Mouse (Mus musculus): Measurements from ENCODE around the gene Mybph. TPM values are rescaled to one million over a fixed set of nuclear protein-coding genes. Genes with fewer than 3 reads are reported as not detected.

Mybph gene
- polyA plus RNA-seq, 1 experiment, result 7.7 TPM

DNA sequence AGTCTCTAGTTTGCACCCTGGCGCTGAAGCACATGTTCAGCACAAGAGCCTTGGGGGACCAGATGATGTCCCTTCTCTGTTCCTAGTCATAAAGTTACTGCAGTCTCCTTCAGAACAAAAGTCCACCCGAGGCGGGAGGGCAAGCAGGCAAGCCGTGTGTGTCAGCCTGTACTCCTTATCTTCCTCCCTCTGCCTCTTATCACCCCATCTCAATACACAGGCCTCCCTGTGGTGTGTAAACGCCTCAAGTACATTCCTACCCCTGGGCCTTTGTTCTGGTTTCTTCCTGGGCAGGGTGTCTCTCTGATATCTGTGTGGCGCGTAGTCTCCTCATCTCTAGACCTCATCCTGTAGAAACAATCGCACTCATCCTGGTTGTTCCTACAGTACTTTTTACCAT is 33.5 kb downstream of the Mybph start:
- Histone ChIP-seq H3K4me3 (replicated peaks; ENCODE audit: extremely low read depth, low read depth, low read length) (no peak overlapping the region), H3K4me1 (ENCODE audit: control insufficient read depth, insufficient read depth, low read length) (no peaks in the 10 kb centered on the region; the same call in 1 of the 2 replicates)
- no peak for DNase-seq
- TF ChIP-seq CTCF (IDR thresholded peaks at IDR 0.05; ENCODE audit: insufficient read depth, low read length), result no peak
- TF ChIP-seq POLR2A (IDR thresholded peaks at IDR 0.05; ENCODE audit: borderline replicate concordance, extremely low read depth, low read depth, low read length), result no peak
- WGBS, result 63% methylated on average over 8 of the region's 8 CpGs

DNA sequence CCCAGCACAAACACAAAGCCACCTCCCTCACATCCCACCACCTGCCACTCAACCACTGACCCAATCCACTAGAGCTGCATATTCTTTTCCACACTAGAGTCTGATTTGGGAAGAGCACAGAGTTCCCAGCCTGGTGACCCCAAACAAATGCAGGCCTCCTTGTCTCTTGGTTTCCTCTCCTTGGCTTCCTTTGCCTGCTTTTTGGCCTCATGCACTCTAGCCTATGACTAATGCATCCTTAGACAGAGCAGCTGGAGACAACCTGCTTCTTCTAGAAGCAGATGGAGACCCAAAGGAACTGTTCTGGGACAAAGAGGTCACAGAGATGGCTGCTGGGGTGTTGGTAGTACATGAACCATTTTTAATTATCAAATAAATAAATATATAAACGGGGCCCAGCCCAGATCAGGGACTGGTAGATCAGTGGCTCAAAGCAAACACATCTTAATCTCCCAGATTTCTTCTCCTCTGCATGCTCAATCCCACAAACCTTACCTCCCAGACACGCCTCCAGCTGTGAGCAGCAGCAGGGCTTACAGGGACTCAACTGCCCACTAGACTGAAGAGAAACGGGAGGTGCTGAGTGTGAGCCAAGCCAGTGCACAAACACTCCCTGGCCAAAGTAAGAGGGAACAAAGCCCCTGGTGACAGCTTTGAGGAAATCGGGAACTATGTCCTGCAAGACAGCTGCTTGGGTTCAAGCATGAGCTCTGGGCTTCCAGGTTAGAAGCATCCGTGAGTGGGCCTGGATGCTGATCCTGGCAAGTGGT is 36.7 kb downstream of the Mybph start:
- 65% methylated on average over 5 of the region's 5 CpGs for WGBS
- DNase-seq, result no peak
- Histone ChIP-seq H3K4me1 (ENCODE audit: control insufficient read depth, insufficient read depth, low read length) (peaks cover 8% of the 10 kb centered on the region; the same call in 1 of the 2 replicates), H3K4me3 (replicated peaks; ENCODE audit: extremely low read depth, low read depth, low read length) (no peak overlapping the region)
- TF ChIP-seq CTCF (IDR thresholded peaks at IDR 0.05; ENCODE audit: insufficient read depth, low read length) (no peak), POLR2A (IDR thresholded peaks at IDR 0.05; ENCODE audit: borderline replicate concordance, extremely low read depth, low read depth, low read length) (no peak)

DNA sequence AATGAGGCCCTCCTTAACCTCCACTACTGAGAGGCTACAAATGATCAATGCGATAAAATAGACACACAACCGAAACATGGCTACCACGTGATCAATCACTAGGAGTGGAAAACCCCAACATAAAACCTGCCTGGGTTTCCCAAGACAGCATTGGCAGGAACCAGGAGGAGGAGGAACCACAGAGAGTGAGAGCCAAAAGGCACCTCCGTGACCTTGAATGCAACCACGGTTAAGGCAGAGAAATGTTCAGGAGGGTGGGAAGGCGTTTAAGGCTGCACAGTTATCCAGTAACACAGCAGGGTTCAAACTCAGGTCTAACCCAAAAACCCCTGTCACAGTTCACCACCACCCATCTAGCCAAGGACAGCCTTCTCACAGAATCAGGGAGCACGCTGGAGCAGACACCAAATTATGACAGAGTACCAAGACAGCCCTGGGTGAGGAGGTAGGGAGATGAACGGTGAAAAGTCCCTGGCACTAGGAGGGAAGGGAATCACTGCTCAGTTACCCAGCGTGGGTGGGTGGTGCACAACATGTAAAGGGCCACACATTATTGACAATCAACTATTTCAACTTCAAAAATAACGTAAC is 37.5 kb downstream of the Mybph start:
- Histone ChIP-seq H3K4me1 (ENCODE audit: control insufficient read depth, insufficient read depth, low read length) (peaks cover 8% of the 10 kb centered on the region; the same call in 1 of the 2 replicates), H3K4me3 (replicated peaks; ENCODE audit: extremely low read depth, low read depth, low read length) (no peak overlapping the region)
- no peak for TF ChIP-seq POLR2A (IDR thresholded peaks at IDR 0.05; ENCODE audit: borderline replicate concordance, extremely low read depth, low read depth, low read length)
- TF ChIP-seq CTCF (IDR thresholded peaks at IDR 0.05; ENCODE audit: insufficient read depth, low read length), result no peak
- DNase-seq, result no peak
- WGBS, result 87% methylated on average over 10 of the region's 10 CpGs

DNA sequence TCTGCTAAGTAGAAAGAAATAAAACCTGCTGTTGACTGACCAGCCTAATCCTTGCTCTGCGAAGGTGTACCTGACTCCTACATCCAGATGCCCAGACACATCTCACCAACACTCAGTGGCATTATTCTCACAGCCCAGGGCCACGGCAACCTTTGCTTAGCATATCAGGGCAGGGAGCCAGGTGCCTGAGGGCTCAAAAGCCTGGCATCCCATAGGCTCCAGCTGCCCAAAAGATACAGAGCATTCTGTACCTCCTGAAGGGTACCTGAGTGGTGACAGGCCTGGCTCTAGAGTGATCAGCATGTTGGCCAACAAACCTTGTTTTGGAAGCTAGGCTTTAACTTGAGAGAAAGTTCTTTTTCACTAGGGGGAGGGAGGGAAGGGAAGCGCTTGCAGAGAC is 38.0 kb downstream of the Mybph start:
- Histone ChIP-seq H3K4me1 (ENCODE audit: control insufficient read depth, insufficient read depth, low read length) (peaks cover 8% of the 10 kb centered on the region; the same call in 1 of the 2 replicates), H3K4me3 (replicated peaks; ENCODE audit: extremely low read depth, low read depth, low read length) (no peak overlapping the region)
- DNase-seq, result no peak
- TF ChIP-seq POLR2A (IDR thresholded peaks at IDR 0.05; ENCODE audit: borderline replicate concordance, extremely low read depth, low read depth, low read length), result no peak
- no peak for TF ChIP-seq CTCF (IDR thresholded peaks at IDR 0.05; ENCODE audit: insufficient read depth, low read length)
- WGBS, result 80% methylated on average over 3 of the region's 3 CpGs

DNA sequence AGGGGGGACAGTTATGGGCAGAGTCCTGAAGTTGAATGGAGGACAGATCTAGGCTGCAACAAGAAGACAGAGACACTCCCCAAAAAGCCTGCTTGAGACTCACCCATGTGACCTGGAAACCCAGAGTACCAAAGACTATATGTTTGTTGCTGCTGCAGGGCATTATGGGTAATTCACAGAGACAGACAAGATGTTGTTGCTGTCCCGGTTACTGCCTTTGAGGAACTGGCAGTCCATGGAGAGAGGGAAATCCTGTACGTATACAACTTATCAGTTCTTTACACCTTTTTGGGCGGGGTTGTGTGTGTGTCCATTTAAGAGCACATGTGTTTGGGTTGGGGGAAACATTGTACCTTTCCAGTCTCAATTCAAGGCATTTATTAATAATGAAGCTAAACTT is 38.4 kb downstream of the Mybph start:
- H3K4me1 ChIP-seq (ENCODE audit: control insufficient read depth, insufficient read depth, low read length), result peaks cover 8% of the 10 kb centered on the region; the same call in 1 of the 2 replicates
- 66% methylated on average over 3 of the region's 3 CpGs for WGBS
- TF ChIP-seq POLR2A (IDR thresholded peaks at IDR 0.05; ENCODE audit: borderline replicate concordance, extremely low read depth, low read depth, low read length), result no peak
- TF ChIP-seq CTCF (IDR thresholded peaks at IDR 0.05; ENCODE audit: insufficient read depth, low read length), result no peak
- H3K4me3 ChIP-seq (replicated peaks; ENCODE audit: extremely low read depth, low read depth, low read length), result no peak overlapping the region
- no peak for DNase-seq

DNA sequence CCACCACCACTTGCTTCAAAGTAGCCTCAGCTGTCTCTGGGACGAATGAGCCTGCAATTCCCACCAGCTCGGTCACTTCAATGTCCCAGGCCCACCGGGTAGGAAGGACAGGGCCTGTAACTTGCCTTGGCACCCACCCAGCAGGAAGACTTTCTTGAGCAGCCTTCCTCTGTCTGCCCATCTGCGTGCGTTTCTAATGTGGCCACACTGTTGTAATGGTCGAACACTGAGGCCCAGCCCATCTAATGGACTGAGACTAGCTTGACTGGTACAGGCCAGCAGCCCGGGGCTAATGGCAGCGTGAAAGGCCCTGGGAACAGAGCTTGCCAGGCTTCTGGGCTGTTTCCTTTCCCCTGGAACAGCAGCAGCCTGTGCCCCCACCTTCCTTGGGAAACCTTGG is 39.1 kb downstream of the Mybph start:
- H3K4me3 ChIP-seq (replicated peaks; ENCODE audit: extremely low read depth, low read depth, low read length), result no peak overlapping the region
- no peak for DNase-seq
- TF ChIP-seq POLR2A (IDR thresholded peaks at IDR 0.05; ENCODE audit: borderline replicate concordance, extremely low read depth, low read depth, low read length), result no peak
- TF ChIP-seq CTCF (IDR thresholded peaks at IDR 0.05; ENCODE audit: insufficient read depth, low read length), result no peak
- 60% methylated on average over 8 of the region's 8 CpGs for WGBS
- H3K4me1 ChIP-seq (ENCODE audit: control insufficient read depth, insufficient read depth, low read length), result peaks cover 8% of the 10 kb centered on the region; the same call in 1 of the 2 replicates

DNA sequence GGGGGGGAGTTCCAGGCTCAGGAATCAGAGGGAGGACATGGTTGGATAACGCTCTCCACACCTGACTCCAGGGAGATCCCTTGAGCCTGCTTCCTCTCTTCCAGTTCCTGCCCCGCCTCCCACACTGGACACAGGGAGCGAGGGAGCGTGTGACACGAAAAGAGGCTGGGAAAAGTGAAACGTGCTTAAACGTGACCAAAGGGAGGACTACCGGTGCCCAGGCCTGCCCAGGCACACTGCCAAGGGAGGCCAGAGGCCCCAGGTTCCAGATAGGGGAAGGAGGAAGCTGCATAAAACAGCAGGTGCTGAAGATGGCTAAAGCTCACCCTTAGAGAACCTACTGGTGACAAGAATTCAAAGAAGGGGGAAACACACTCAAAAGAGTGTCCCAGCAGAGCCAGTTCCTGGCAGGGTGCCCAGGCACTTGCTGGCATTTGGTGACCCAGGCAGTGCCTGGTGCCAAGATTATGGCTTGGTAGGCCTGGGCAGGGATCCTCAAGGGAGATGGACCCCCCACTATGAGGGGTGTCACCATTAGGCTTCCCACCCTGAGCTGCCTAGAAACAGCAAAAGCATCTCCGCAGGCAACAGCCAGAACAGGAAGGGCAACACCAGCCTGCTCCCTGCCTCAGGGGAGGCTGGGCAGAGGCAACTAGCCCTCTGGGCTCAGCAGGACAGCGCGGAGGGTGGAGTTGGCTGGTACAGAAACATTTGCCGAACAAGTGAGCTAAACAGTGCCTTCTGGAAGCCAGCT is 39.7 kb downstream of the Mybph start:
- Histone ChIP-seq H3K4me1 (ENCODE audit: control insufficient read depth, insufficient read depth, low read length) (peaks cover 8% of the 10 kb centered on the region; the same call in 1 of the 2 replicates), H3K4me3 (replicated peaks; ENCODE audit: extremely low read depth, low read depth, low read length) (no peak overlapping the region)
- TF ChIP-seq POLR2A (IDR thresholded peaks at IDR 0.05; ENCODE audit: borderline replicate concordance, extremely low read depth, low read depth, low read length), result no peak
- DNase-seq, result peak; percentile 41
- 42% methylated on average over 11 of the region's 12 CpGs for WGBS

DNA sequence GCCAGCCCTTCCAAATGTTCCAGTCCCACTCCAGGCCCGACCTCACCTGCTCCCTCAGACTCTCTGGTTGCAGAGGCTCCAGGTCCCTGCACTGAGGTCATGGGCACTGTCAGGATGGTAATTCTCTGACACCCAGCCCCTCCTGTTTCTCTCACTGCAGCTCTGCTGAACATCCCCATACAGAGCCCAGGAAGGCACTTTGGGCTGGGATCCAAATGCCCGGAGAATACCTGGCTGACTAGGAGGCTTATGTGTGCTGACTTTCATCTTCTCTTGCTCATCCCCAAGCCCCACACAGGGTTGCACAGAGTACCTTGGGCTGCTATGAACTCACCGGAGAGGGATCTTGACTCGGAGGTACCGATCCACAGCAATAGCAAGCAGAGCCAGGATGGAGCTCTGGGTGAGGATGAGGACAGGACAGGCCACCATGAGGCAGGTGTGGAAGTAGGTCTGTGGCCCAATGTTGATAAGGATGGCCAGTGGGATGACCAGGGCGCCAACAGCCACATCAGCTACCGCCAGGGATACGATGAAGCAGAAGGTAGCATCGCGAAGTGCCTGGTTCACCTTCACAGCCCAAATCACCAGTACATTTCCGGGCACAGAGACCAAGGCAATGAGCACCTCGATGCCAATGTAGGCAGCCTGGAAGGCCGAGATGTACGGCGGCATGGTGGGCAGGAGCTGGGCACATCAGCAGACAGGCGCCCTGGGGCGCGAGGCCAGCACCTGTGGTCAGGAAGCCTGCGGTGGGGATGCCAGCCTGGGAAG is 40.6 kb downstream of the Mybph start:
- WGBS, result 53% methylated on average over 19 of the region's 19 CpGs
- Histone ChIP-seq H3K4me1 (ENCODE audit: control insufficient read depth, insufficient read depth, low read length) (peaks cover 8% of the 10 kb centered on the region; the same call in 1 of the 2 replicates), H3K4me3 (replicated peaks; ENCODE audit: extremely low read depth, low read depth, low read length) (no peak overlapping the region)
- DNase-seq, result no peak
- TF ChIP-seq POLR2A (IDR thresholded peaks at IDR 0.05; ENCODE audit: borderline replicate concordance, extremely low read depth, low read depth, low read length) (no peak), CTCF (IDR thresholded peaks at IDR 0.05; ENCODE audit: insufficient read depth, low read length) (no peak)
